Mouse (Mus musculus) kidney, adult 10 weeks (tissue): ENCODE measurements around the gene Steap4. TPM values are rescaled to one million over a fixed set of nuclear protein-coding genes. Genes with fewer than 3 reads are reported as not detected.

Experiments
- polyA plus RNA-seq: library from polyadenylated mRNA; stranded (reverse); fragments of 350-450 nt; fragmentation: Illumina TruSeq; extraction: RNeasy Lipid Tissue Mini Kit (QIAGEN cat#74804); gene quantifications from one replicate; pipeline ENCODE4 v1.2.3, GENCODE M21; 2014; ENCODE audit warnings: low read depth, low replicate concordance

Steap4 gene
- 5.5 TPM for polyA plus RNA-seq

GRCm38 (mm10) chr5:7960176-7960575 lies at the start of gene Steap4:
TSS of gene Steap4 (plus strand) at chr5:7960457.

Other genes with a start within 250 kb of the Steap4 start
- 182 TPM for gene Sri, start 85.6 kb downstream of the Steap4 start, polyA plus RNA-seq